Mouse (Mus musculus) megakaryocyte, embryonic 14.5 days (primary cell): ENCODE measurements around the gene Olfr649.

Source experiments
- FLI1 ChIP-seq: IDR thresholded peaks from 2 replicates; pipeline ENCODE4 v1.6.1; 2012; ENCODE audit warnings: low read length, inconsistent platforms, mixed read lengths
- GATA1 ChIP-seq: IDR thresholded peaks from 3 replicates; pipeline ENCODE4 v1.6.1; 2012; ENCODE audit warnings: mixed read lengths, low read length, inconsistent platforms, borderline replicate concordance

- no peak for TF ChIP-seq GATA1
- no peak for TF ChIP-seq FLI1
These were observed 48.7 kb upstream of the Olfr649 start, which contains the start of gene Trim34a for GRCm38 (mm10) chr7:104244287-104245181.
